In genomic region chrX:62180089-62180488, GRCm38 (mm10) we compare ENCODE assay signal across 12 mouse cellular contexts.
DNase-seq lines count a peak whose midpoint lies in the region; ATAC-seq lines count a peak whose summit lies in the region.
"Had no signal": no experiment of that assay in that cellular context is flagged by ENCODE, and none has a peak within 500 bp of the region (broad histone marks: within the 10 kb centered on the region; RNA-seq: fewer than 3 reads in every experiment).

No protein-coding gene starts in this region.

- 81% methylated on average over 4 of the region's 4 CpGs for WGBS in midbrain, embryonic 10.5 days
- 79% methylated on average over 4 of the region's 4 CpGs for WGBS in midbrain, embryonic 11.5 days

- H3K36me3 ChIP-seq in midbrain, embryonic 10.5 days, result no peaks in the 10 kb centered on the region
- H3K36me3 ChIP-seq in midbrain, embryonic 11.5 days (ENCODE audit: control insufficient read depth, insufficient read depth, low read length), result no peaks in the 10 kb centered on the region
- H3K36me3 ChIP-seq: forebrain, embryonic 12.5 days; heart, embryonic 12.5 days; liver, embryonic 13.5 days had no signal

- H3K4me1 ChIP-seq in midbrain, embryonic 10.5 days, result no peaks in the 10 kb centered on the region
- H3K4me1 ChIP-seq in midbrain, embryonic 11.5 days (ENCODE audit: control insufficient read depth, insufficient read depth, low read length), result no peaks in the 10 kb centered on the region
- H3K4me1 ChIP-seq: forebrain, embryonic 12.5 days; heart, embryonic 12.5 days; liver, embryonic 13.5 days had no signal

- H3K9me3 ChIP-seq in midbrain, embryonic 10.5 days (replicated peaks), result no peaks in the 10 kb centered on the region; the same call in 1 of the 2 replicates
- no peaks in the 10 kb centered on the region for H3K9me3 ChIP-seq in midbrain, embryonic 11.5 days (ENCODE audit: control insufficient read depth, low read length)
- H3K9me3 ChIP-seq: forebrain, embryonic 12.5 days; heart, embryonic 12.5 days; liver, embryonic 13.5 days had no signal

- peak; percentile 16 for DNase-seq in heart, postnatal 4 days
- no peak for DNase-seq in heart, adult 11 months
- DNase-seq in midbrain, embryonic 10.5 days (ENCODE audit: low spot score), result peak; percentile 17
- DNase-seq in midbrain, embryonic 11.5 days (ENCODE audit: low spot score, missing footprints), result no peak
- DNase-seq in WW6 (ENCODE audit: low read depth, low spot score), result peak; percentile 7
- DNase-seq in retina, embryonic 14.5 days (ENCODE audit: low spot score), result peak; percentile 4
- DNase-seq in thymus, adult 18-20 months, result no peak
- DNase-seq in T-cell, adult 2 months (ENCODE audit: low spot score), result no peak
- DNase-seq: liver, embryonic 13.5 days; right cerebral cortex, adult 18-20 months had no signal

- ATAC-seq in midbrain, embryonic 11.5 days (ENCODE audit: low FRiP score), result no peak

- no peak overlapping the region for H3K9ac ChIP-seq in midbrain, embryonic 11.5 days (ENCODE audit: low read length)
- H3K9ac ChIP-seq: forebrain, embryonic 12.5 days; heart, embryonic 12.5 days; liver, embryonic 13.5 days had no signal

- no peak overlapping the region for H3K4me3 ChIP-seq in midbrain, embryonic 10.5 days
- H3K4me3 ChIP-seq in midbrain, embryonic 11.5 days (ENCODE audit: low read depth, low read length), result no peak overlapping the region
- H3K4me3 ChIP-seq: forebrain, embryonic 12.5 days; heart, embryonic 12.5 days; liver, embryonic 13.5 days had no signal

- H3K27ac ChIP-seq in midbrain, embryonic 10.5 days (replicated peaks), result no peak overlapping the region
- no peak overlapping the region for H3K27ac ChIP-seq in midbrain, embryonic 11.5 days (ENCODE audit: low read depth, low read length)
- H3K27ac ChIP-seq: forebrain, embryonic 12.5 days; liver, embryonic 13.5 days had no signal

- H3K4me2 ChIP-seq in midbrain, embryonic 11.5 days, result no peak overlapping the region
- H3K4me2 ChIP-seq: forebrain, embryonic 12.5 days; heart, embryonic 12.5 days; liver, embryonic 13.5 days had no signal

- no peaks in the 10 kb centered on the region for H3K27me3 ChIP-seq in midbrain, embryonic 10.5 days (ENCODE audit: low read depth, poor library complexity, severe bottlenecking)
- H3K27me3 ChIP-seq in midbrain, embryonic 11.5 days (ENCODE audit: control insufficient read depth, insufficient read depth, low read length), result no peaks in the 10 kb centered on the region
- H3K27me3 ChIP-seq: forebrain, embryonic 12.5 days; heart, embryonic 12.5 days; liver, embryonic 13.5 days had no signal

Comparison
In these comparisons a context has a peak if more than half of its experiments do, and no peak if none do; other contexts are left out.
1. DNase-seq: peak in heart, postnatal 4 days (single experiment), midbrain, embryonic 10.5 days (single experiment), WW6 (single experiment) and retina, embryonic 14.5 days (single experiment); none in heart, adult 11 months (single experiment), midbrain, embryonic 11.5 days (single experiment), thymus, adult 18-20 months (0 of 2) and T-cell, adult 2 months (single experiment).